Mouse (Mus musculus) myocyte (in vitro differentiated cells): ENCODE measurements around the gene Brd7.

ENCODE experiments used
- CEBPB ChIP-seq: IDR thresholded peaks from 2 replicates; pipeline ENCODE4 v1.6.1; 2011; ENCODE audit warnings: mild to moderate bottlenecking, moderate library complexity; ENCODE audit not compliant: poor library complexity, insufficient read depth, severe bottlenecking
- E2F4 ChIP-seq: IDR thresholded peaks from one replicate; pipeline ENCODE4 v1.6.1; 2011; ENCODE audit warnings: mild to moderate bottlenecking, control low read depth, moderate library complexity; ENCODE audit not compliant: insufficient read depth
- MYOD1 ChIP-seq, 3 experiments: IDR thresholded peaks; one replicate each; pipeline ENCODE4 v1.6.1; 2011; ENCODE audit warnings: control low read depth in 2 of 3, low read depth in 2 of 3, mild to moderate bottlenecking in 2 of 3, moderate library complexity in 1 of 3; ENCODE audit not compliant: insufficient read length in 2 of 3, control insufficient read depth in 1 of 3
- POLR2A ChIP-seq: IDR thresholded peaks from one replicate; pipeline ENCODE4 v1.6.1; 2011; ENCODE audit warnings: low read depth, mild to moderate bottlenecking, control low read depth, moderate library complexity; ENCODE audit not compliant: insufficient read length
- USF1 ChIP-seq: IDR thresholded peaks from one replicate; pipeline ENCODE4 v1.6.1; 2011; ENCODE audit warnings: low read depth, mild to moderate bottlenecking, control low read depth, moderate library complexity

DNA sequence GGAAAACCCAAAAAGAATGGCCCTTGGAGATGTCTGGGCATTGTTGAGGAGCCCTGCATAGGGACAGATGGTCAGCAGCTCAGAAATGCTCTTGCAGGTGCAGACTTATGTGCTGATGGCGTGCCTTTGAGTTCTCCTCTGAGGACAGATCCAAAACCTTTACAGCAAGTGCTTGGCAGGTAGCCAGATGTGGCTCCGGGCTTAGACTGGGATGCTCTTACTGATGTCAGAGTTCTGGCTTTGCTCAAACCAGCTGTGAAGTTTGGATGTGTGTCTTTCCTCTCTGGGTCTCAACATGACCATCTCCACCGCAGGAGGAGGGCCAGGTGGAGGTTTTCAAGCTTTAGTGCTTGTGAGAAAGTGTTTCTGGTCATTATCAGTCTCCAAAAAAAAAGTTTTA lies 7.8 kb upstream of the Brd7 start:
- no peak for TF ChIP-seq POLR2A
- TF ChIP-seq MYOD1 (IDR thresholded peaks at IDR 0.05; ENCODE audit: control insufficient read depth in 1 of 3, insufficient read length in 2 of 3, low read depth in 2 of 3) = no peak
- TF ChIP-seq USF1 = no peak
- TF ChIP-seq CEBPB = no peak
- TF ChIP-seq E2F4 = no peak
